ENCODE assay signal across 18 mouse cellular contexts in genomic region chr17:5170321-5170720, GRCm38 (mm10).
"Had no signal": no experiment of that assay in that cellular context is flagged by ENCODE, and none has a peak within 500 bp of the region (broad histone marks: within the 10 kb centered on the region; RNA-seq: fewer than 3 reads in every experiment).

No protein-coding gene starts in this region.

- H3K27ac ChIP-seq: midbrain, embryonic 10.5 days; midbrain, embryonic 12.5 days; neural tube, embryonic 13.5 days had no signal

- ATAC-seq: midbrain, embryonic 16.5 days had no signal

- H3K36me3 ChIP-seq: midbrain, embryonic 10.5 days; midbrain, embryonic 12.5 days; neural tube, embryonic 13.5 days; neural tube, embryonic 15.5 days had no signal

- H3K4me2 ChIP-seq: lung, embryonic 14.5 days; midbrain, embryonic 12.5 days; neural tube, embryonic 13.5 days; neural tube, embryonic 15.5 days had no signal

- DNase-seq: lung, embryonic 14.5 days; lung, postnatal 10 days; lung, postnatal 4 days; midbrain, embryonic 14.5 days; retina, postnatal 1 day; right cerebral cortex, adult 18-20 months; right cerebral cortex, postnatal 25 days; right cerebral cortex, postnatal 4 days; spleen, adult 18-20 months; thymus, adult 18-20 months; thymus, postnatal 14 days; thymus, postnatal 36 days had no signal

- H3K9me3 ChIP-seq: midbrain, embryonic 10.5 days; midbrain, embryonic 12.5 days; neural tube, embryonic 13.5 days; neural tube, embryonic 15.5 days had no signal

- H3K9ac ChIP-seq: lung, embryonic 14.5 days; midbrain, embryonic 12.5 days; neural tube, embryonic 13.5 days; neural tube, embryonic 15.5 days had no signal

- H3K4me3 ChIP-seq: midbrain, embryonic 10.5 days; midbrain, embryonic 12.5 days; myocyte; neural tube, embryonic 13.5 days; neural tube, embryonic 15.5 days had no signal

- H3K27me3 ChIP-seq: neural tube, embryonic 13.5 days; neural tube, embryonic 15.5 days had no signal
